Mouse (Mus musculus) stomach, postnatal 0 days (tissue): Measurements from ENCODE around the gene Vps33b.

Experiments
- CTCF ChIP-seq: IDR thresholded peaks from 2 replicates; pipeline ENCODE4 v1.5.1; 2016; ENCODE audit warnings: antibody characterized with exemption, low read depth, mild to moderate bottlenecking, moderate library complexity
- EP300 ChIP-seq: optimal IDR thresholded peaks from 2 replicates; pipeline ENCODE3; 2016; ENCODE audit warnings: antibody characterized with exemption

DNA sequence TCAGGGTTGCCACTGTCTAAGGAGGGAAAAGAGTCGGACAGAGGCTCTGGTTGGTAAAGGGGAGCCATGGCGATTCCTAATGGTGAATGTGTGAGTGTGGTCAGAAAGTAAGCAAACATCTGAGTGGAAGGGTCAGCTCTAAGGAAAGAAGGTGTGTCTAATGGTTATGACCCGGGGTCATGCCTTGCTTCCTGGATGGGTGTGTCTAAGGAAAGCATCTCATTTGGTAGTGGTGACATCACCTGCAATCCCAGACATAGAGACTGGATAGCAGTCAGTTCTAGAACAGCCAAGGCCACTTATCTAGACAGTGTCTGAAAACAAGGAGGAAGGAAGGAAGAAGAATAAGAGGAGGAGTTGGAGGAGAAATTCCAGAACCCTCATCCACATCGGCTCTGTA lies 65.4 kb downstream of the Vps33b start:
- TF ChIP-seq CTCF: no peak
- no peak for TF ChIP-seq EP300
